Mouse (Mus musculus): ENCODE data around the gene Trim27.

Gene Trim27

GRCm38 (mm10) chr13:21179367-21179723, at the start of gene Trim27:
TSS of gene Trim27 (plus strand) at chr13:21179445.
- no peak for DNase-seq (ENCODE audit: low read depth)

GRCm38 (mm10) chr13:21142421-21142820, 36.8 kb upstream of the Trim27 start:
- no peak for DNase-seq (ENCODE audit: low read depth)

GRCm38 (mm10) chr13:21145767-21146166, 33.5 kb upstream of the Trim27 start, which contains the start of gene Olfr1368:
TSS of gene Olfr1368 (minus strand) at chr13:21145867.
- DNase-seq (ENCODE audit: low read depth) = no peak

- DNase-seq (ENCODE audit: low read depth) = no peak
Measured at GRCm38 (mm10) chr13:21155888-21156287, 23.4 kb upstream of the Trim27 start.

- DNase-seq (ENCODE audit: low read depth) = no peak
Measured at GRCm38 (mm10) chr13:21158071-21158470, 21.2 kb upstream of the Trim27 start.

- peak; percentile 89 for DNase-seq (ENCODE audit: low read depth)
Measured at GRCm38 (mm10) chr13:21158785-21159474, 20.3 kb upstream of the Trim27 start.

- DNase-seq (ENCODE audit: low read depth) = peak; percentile 60
Measured at GRCm38 (mm10) chr13:21159475-21159819, 19.8 kb upstream of the Trim27 start.

- peak; percentile 55 for DNase-seq (ENCODE audit: low read depth)
Measured at GRCm38 (mm10) chr13:21160041-21160511, 19.2 kb upstream of the Trim27 start.

GRCm38 (mm10) chr13:21160657-21161590, 18.3 kb upstream of the Trim27 start:
- DNase-seq (ENCODE audit: low read depth) = peak; percentile 96

- no peak for DNase-seq (ENCODE audit: low read depth)
Measured at GRCm38 (mm10) chr13:21161591-21161990, 17.7 kb upstream of the Trim27 start.

- no peak for DNase-seq (ENCODE audit: low read depth)
Measured at GRCm38 (mm10) chr13:21162591-21162990, 16.7 kb upstream of the Trim27 start.

- peak; percentile 94 for DNase-seq (ENCODE audit: low read depth)
Measured at GRCm38 (mm10) chr13:21166936-21167909, 12.0 kb upstream of the Trim27 start.

- DNase-seq (ENCODE audit: low read depth) = peak; percentile 87
Measured at GRCm38 (mm10) chr13:21167910-21168300, 11.3 kb upstream of the Trim27 start.

- DNase-seq (ENCODE audit: low read depth) = peak; percentile 81
Measured at GRCm38 (mm10) chr13:21168371-21169011, 10.8 kb upstream of the Trim27 start.

GRCm38 (mm10) chr13:21169121-21169656, 10.1 kb upstream of the Trim27 start:
- DNase-seq (ENCODE audit: low read depth) = no peak

GRCm38 (mm10) chr13:21169657-21170430, 9.4 kb upstream of the Trim27 start:
- DNase-seq (ENCODE audit: low read depth) = peak; percentile 95

GRCm38 (mm10) chr13:21170431-21171155, 8.7 kb upstream of the Trim27 start:
- DNase-seq (ENCODE audit: low read depth) = no peak

GRCm38 (mm10) chr13:21171156-21171530, 8.1 kb upstream of the Trim27 start:
- DNase-seq (ENCODE audit: low read depth) = no peak

GRCm38 (mm10) chr13:21171600-21172150, 7.6 kb upstream of the Trim27 start:
- peak; percentile 61 for DNase-seq (ENCODE audit: low read depth)

Measured in induced T-regulatory cell, adult 2 months (primary cell).